Mouse (Mus musculus) lung, postnatal 0 days (tissue): Measurements from ENCODE around the gene Ldb1. TPM values are rescaled to one million over a fixed set of nuclear protein-coding genes. Genes with fewer than 3 reads are reported as not detected.
"Not testable (repeated sequence)": the region's sequence is repeated elsewhere in the genome, so short reads cannot be mapped to it uniquely, and the experiment has no call there.

ENCODE experiments used
- ATAC-seq: fragments of 200-750 bp; cut with Nextera tagmentation; 2 replicates; pipeline ENCODE4 v1.8.0; 2017; ENCODE audit warnings: moderate library complexity
- DNase-seq: peaks from one replicate; pipeline ENCODE4 v3.0.0-alpha.2; 2016; ENCODE audit warnings: low spot score
- H3K27ac ChIP-seq: fragments of 300-500 bp; sonication (generic); 2 replicates; pipeline ENCODE4 v1.5.1; 2014; ENCODE audit warnings: antibody characterized with exemption, mild to moderate bottlenecking, low read length, mixed read lengths
- H3K27me3 ChIP-seq: fragments of 300-500 bp; sonication (generic); replicated peaks from 2 replicates; pipeline ENCODE4 v1.6.1; 2014; ENCODE audit warnings: low read length, mixed read lengths; ENCODE audit not compliant: insufficient read depth
- H3K36me3 ChIP-seq: fragments of 300-500 bp; sonication (generic); 2 replicates; pipeline ENCODE4 v1.6.1; 2014; ENCODE audit warnings: low read length, mixed read lengths; ENCODE audit not compliant: insufficient read depth
- H3K4me1 ChIP-seq: fragments of 300-500 bp; sonication (generic); 2 replicates; pipeline ENCODE4 v1.6.1; 2014; ENCODE audit warnings: antibody characterized with exemption, low read depth, low read length, mixed read lengths; ENCODE audit not compliant: insufficient read depth
- H3K4me2 ChIP-seq: fragments of 300-500 bp; sonication (generic); replicated peaks from 2 replicates; pipeline ENCODE4 v1.6.1; 2014; ENCODE audit warnings: low read depth, mild to moderate bottlenecking, low read length, moderate library complexity, mixed read lengths
- H3K4me3 ChIP-seq: fragments of 300-500 bp; sonication (generic); 2 replicates; pipeline ENCODE4 v1.5.1; 2014; ENCODE audit warnings: low read depth, low read length
- H3K9ac ChIP-seq: fragments of 300-500 bp; sonication (generic); replicated peaks from 2 replicates; pipeline ENCODE4 v1.6.1; 2014; ENCODE audit warnings: low read depth, mild to moderate bottlenecking
- H3K9me3 ChIP-seq: fragments of 300-500 bp; sonication (generic); 2 replicates; pipeline ENCODE4 v1.6.1; 2016; ENCODE audit warnings: low read length, mixed read lengths
- CTCF ChIP-seq: IDR thresholded peaks from 2 replicates; pipeline ENCODE4 v1.5.1; 2016; ENCODE audit warnings: antibody characterized with exemption, mild to moderate bottlenecking
- EP300 ChIP-seq: IDR thresholded peaks from 2 replicates; pipeline ENCODE4 v1.6.1; 2016; ENCODE audit warnings: antibody characterized with exemption, mild to moderate bottlenecking, control low read depth
- WGBS: fragments of 180-500 bp; shearing (Covaris S2); extraction: QIAGEN DNeasy Blood & Tissue Kit; methylation state at CpG from one replicate; pipeline ENCODE4 v1.1.7; 2014; 5-methylcytosine and 5-hydroxymethylcytosine counted together
- polyA plus RNA-seq: library from polyadenylated mRNA; unstranded; fragments of >200 nt; fragmentation: Nextera tagmentation; extraction: Ambion mirVana; gene quantifications from 2 replicates; pipeline ENCODE4 v1.2.1, GENCODE M21; 2015

Gene Ldb1
- polyA plus RNA-seq, 1 experiment from 2014 or later: 107 TPM

DNA sequence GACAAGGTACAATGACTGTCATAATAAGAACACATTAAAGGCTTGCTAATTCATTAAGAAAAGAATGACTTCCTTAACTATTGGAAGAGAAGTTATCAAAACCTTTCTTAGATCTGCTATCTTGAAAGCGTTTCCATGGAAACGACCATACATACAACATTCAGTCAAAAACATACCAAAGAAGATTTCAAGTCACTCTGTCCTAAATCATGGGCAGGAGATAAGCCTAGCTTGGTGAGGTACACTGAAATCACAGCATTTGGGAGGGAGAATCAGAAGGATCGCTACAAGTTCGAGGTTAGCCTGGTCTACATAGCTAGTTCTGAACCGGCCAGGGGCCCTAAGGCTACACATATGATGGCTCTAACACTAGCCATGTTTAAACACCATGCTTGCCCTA lies 47.6 kb downstream of the Ldb1 start:
- no peaks in the 10 kb centered on the region for H3K27me3 ChIP-seq
- ATAC-seq (no peak), DNase-seq (no peak)
- H3K27ac ChIP-seq: peak overlapping the region; percentile 97
- TF ChIP-seq CTCF (no peak), EP300 (no peak)
- H3K36me3 ChIP-seq: no peaks in the 10 kb centered on the region; the same call in 1 of the 2 replicates
- WGBS: 57% methylated on average over 5 of the region's 5 CpGs
- no peaks in the 10 kb centered on the region for H3K4me1 ChIP-seq
- peak overlapping the region; percentile 54 for H3K4me2 ChIP-seq
- no peaks in the 10 kb centered on the region for H3K9me3 ChIP-seq
- H3K9ac ChIP-seq: peak overlapping the region; percentile 87
- peak overlapping the region; percentile 86; the same call in 1 of the 2 replicates for H3K4me3 ChIP-seq

GRCm38 (mm10) chr19:45993981-45994737 lies 50.9 kb downstream of the Ldb1 start:
- TF ChIP-seq EP300 (no peak), CTCF (no peak)
- DNase-seq (no peak), ATAC-seq (no peak)
- Histone ChIP-seq H3K9ac (no peak overlapping the region), H3K27me3 (no peaks in the 10 kb centered on the region), H3K36me3 (no peaks in the 10 kb centered on the region; the same call in 1 of the 2 replicates), H3K4me3 (no peak overlapping the region), H3K27ac (no peak overlapping the region), H3K9me3 (no peaks in the 10 kb centered on the region), H3K4me2 (no peak overlapping the region), H3K4me1 (no peaks in the 10 kb centered on the region)
- 95% methylated on average over 13 of the region's 13 CpGs for WGBS

DNA sequence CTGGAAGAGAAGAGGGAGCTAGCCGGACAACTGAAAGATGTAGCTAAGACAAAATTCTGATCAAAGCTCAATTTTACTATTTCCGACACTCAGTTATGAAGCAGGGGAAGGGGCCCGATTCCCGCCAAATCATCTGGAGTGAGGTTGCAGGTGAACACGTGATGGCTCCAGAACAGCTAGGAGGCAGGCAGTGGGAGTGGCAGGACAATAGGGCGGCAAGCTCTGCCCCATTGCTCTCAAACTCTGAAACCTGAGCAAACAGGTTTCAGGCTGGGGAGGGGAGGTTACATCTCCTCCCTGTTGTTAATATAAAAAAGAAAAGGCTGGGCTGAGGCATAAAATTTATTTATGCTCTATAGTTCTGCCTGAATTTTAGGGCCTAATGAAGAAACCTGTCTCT lies 51.6 kb downstream of the Ldb1 start:
- H3K9me3 ChIP-seq, H3K4me3 ChIP-seq, H3K4me1 ChIP-seq, H3K4me2 ChIP-seq, H3K27me3 ChIP-seq, H3K27ac ChIP-seq, H3K9ac ChIP-seq, H3K36me3 ChIP-seq, ATAC-seq, DNase-seq: not testable (repeated sequence)
- 81% methylated on average over 6 of the region's 6 CpGs for WGBS

DNA sequence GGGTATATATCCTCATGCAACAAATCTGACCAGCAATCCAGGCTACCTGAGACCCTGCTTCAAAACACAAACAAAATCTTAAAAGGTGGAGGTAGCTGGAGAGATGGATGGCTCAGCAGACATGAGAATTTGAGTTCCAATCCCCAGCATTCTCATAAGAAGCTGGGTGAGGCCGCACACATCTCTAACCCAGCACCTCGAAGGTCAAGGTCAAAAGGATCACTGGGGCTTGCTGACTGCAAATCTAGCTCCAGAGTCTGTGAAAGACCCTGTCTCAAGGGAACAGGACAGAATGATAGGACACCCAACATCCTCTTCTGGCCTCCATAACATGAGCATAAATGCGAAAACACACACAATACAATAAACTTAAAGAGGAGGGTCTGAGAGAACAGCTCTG lies 53.8 kb downstream of the Ldb1 start:
- Histone ChIP-seq H3K4me2 (no peak overlapping the region), H3K4me3 (no peak overlapping the region), H3K4me1 (no peaks in the 10 kb centered on the region), H3K36me3 (no peaks in the 10 kb centered on the region; the same call in 1 of the 2 replicates), H3K9ac (no peak overlapping the region), H3K27ac (no peak overlapping the region), H3K27me3 (no peaks in the 10 kb centered on the region), H3K9me3 (no peaks in the 10 kb centered on the region)
- no peak for DNase-seq
- WGBS: 90% methylated on average over 3 of the region's 3 CpGs
- TF ChIP-seq EP300 (no peak), CTCF (no peak)
- no peak for ATAC-seq

DNA sequence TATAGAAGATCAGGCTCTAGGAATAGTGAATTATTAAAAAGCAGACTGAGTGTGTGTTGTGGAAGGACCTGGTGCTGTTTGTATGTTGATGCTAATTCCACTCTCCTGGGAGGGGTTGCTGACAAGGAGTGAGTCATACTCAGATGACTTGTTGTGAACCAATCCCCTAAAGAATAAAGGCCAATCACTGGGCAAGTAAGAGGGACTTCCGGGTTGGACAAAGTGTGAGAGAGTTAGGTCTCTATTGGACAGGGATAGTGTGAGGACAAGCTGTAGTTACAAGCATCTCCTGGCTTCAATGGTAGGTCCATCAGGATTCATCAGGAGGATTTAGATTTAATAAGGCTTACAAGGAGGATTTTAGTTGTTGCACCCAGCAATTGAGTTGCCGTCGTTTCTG lies 56.8 kb downstream of the Ldb1 start:
- Histone ChIP-seq H3K9me3 (no peaks in the 10 kb centered on the region), H3K4me1 (no peaks in the 10 kb centered on the region), H3K4me3 (no peak overlapping the region), H3K27ac (no peak overlapping the region), H3K4me2 (no peak overlapping the region), H3K27me3 (no peaks in the 10 kb centered on the region), H3K9ac (no peak overlapping the region), H3K36me3 (no peaks in the 10 kb centered on the region)
- ATAC-seq (no peak), DNase-seq (no peak)
- 92% methylated on average over 3 of the region's 3 CpGs for WGBS
- TF ChIP-seq CTCF (no peak), EP300 (no peak)

DNA sequence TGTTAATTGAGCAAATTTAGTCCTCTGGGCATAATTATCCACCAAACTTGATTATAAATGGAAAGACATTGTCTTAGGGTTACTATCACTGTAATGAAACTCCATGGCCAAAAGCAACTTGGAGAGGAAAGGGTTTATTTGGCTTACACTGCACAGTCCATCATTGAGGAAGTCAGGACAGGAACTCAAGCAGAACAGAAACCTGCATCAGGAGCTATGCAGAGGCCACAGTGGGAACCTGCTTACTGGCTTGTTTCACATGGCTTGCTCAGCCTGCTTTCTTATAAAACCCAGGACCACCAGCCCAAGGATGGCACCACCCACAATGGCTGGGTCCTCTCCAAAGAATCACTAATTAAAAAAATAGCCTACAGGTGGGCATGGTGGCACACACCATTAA lies 60.6 kb downstream of the Ldb1 start:
- Histone ChIP-seq H3K27me3 (no peaks in the 10 kb centered on the region), H3K9me3 (no peaks in the 10 kb centered on the region), H3K27ac (no peak overlapping the region), H3K9ac (no peak overlapping the region), H3K4me1 (no peaks in the 10 kb centered on the region), H3K4me2 (no peak overlapping the region), H3K4me3 (no peak overlapping the region), H3K36me3 (no peaks in the 10 kb centered on the region)
- TF ChIP-seq CTCF (no peak), EP300 (no peak)
- DNase-seq (no peak), ATAC-seq (no peak)

Other genes with a start within 250 kb of the Ldb1 start
- 1.0 and 1.4 TPM in 2 replicates for gene Kcnip2, start 229.2 kb downstream of the Ldb1 start, polyA plus RNA-seq
- gene Armh3, start 46.7 kb downstream of the Ldb1 start, polyA plus RNA-seq: 8.8 and 9.0 TPM in 2 replicates
- gene Hps6, start 41.7 kb downstream of the Ldb1 start, polyA plus RNA-seq: 8.9 and 9.6 TPM in 2 replicates
- 6.0 and 6.9 TPM in 2 replicates for gene Pprc1, start 328 bp downstream of the Ldb1 start, polyA plus RNA-seq
- gene Nolc1, start 30.6 kb upstream of the Ldb1 start, polyA plus RNA-seq: 22.5 and 26.0 TPM in 2 replicates
- gene Elovl3, start 86.7 kb upstream of the Ldb1 start, polyA plus RNA-seq: not detected in 2 replicates
- not detected in 2 replicates for gene Pitx3, start 103.1 kb upstream of the Ldb1 start, polyA plus RNA-seq
- 32.1 and 34.3 TPM in 2 replicates for gene Gbf1, start 107.3 kb upstream of the Ldb1 start, polyA plus RNA-seq